Mouse (Mus musculus): Measurements from ENCODE around the gene Ino80d.

DNA sequence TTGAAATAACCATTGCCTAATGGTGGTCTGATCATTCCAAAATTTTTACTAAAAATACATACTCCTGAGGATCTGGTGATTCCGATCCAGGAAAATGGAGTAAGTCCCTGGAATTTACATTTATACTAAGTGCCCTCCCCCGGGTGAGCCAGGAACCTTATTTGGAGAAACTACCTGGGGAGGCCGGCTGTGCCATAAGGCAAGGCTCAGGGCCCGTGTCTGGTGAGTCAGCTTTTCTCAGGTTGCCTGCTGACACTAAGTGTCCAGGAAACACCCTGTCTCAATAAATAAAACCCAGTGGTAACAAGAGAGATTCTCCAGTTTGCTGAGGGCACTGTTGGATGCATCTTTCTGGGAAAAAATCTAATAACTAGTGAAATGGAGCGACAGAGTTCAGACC, 205.3 kb downstream of the Ino80d start:
- TF ChIP-seq CTCF (IDR thresholded peaks at IDR 0.05): no peak
- TF ChIP-seq EP300 (IDR thresholded peaks at IDR 0.05; ENCODE audit: insufficient read depth, low read depth, low read length): no peak

Measured in heart, adult 2 months (tissue).